Mouse (Mus musculus) neural tube, embryonic 14.5 days (tissue): ENCODE data around the gene Tcf3. TPM values are rescaled to one million over a fixed set of nuclear protein-coding genes. Genes with fewer than 3 reads are reported as not detected.

Experiments used
- ATAC-seq: fragments of 200-750 bp; cut with Nextera tagmentation; 2 replicates; pipeline ENCODE4 v1.8.0; 2017; ENCODE audit warnings: low read depth, mild to moderate bottlenecking, moderate TSS enrichment, moderate library complexity
- H3K27ac ChIP-seq: fragments of 300-500 bp; sonication (generic); 2 replicates; pipeline ENCODE4 v1.5.1; 2014; ENCODE audit warnings: low read depth, mild to moderate bottlenecking, control low read depth, low read length, moderate library complexity, mixed read lengths
- H3K27me3 ChIP-seq: fragments of 300-500 bp; sonication (generic); 2 replicates; pipeline ENCODE4 v1.6.1; 2014; ENCODE audit warnings: low read length; ENCODE audit not compliant: control insufficient read depth, insufficient read depth
- H3K36me3 ChIP-seq: fragments of 300-500 bp; sonication (generic); 2 replicates; pipeline ENCODE4 v1.6.1; 2014; ENCODE audit warnings: low read length, mixed read lengths; ENCODE audit not compliant: control insufficient read depth, insufficient read depth
- H3K4me1 ChIP-seq: fragments of 300-500 bp; sonication (generic); 2 replicates; pipeline ENCODE4 v1.6.1; 2014; ENCODE audit warnings: low read length; ENCODE audit not compliant: control insufficient read depth, insufficient read depth
- H3K4me2 ChIP-seq: fragments of 300-500 bp; sonication (generic); 2 replicates; pipeline ENCODE4 v1.6.1; 2014; ENCODE audit warnings: mild to moderate bottlenecking, low read depth, low read length, control low read depth
- H3K4me3 ChIP-seq: fragments of 300-500 bp; sonication (generic); 2 replicates; pipeline ENCODE4 v1.5.1; 2014; ENCODE audit warnings: low read depth, low read length, control low read depth, mixed read lengths
- H3K9ac ChIP-seq: fragments of 300-500 bp; sonication (generic); replicated peaks from 2 replicates; pipeline ENCODE4 v1.6.1; 2014; ENCODE audit warnings: low read depth, mild to moderate bottlenecking, control low read depth, low read length, mixed read lengths
- H3K9me3 ChIP-seq: fragments of 300-500 bp; sonication (generic); 2 replicates; pipeline ENCODE4 v1.6.1; 2016; ENCODE audit warnings: low read length; ENCODE audit not compliant: control insufficient read depth
- WGBS: fragments of 180-500 bp; shearing (Covaris S2); extraction: QIAGEN DNeasy Blood & Tissue Kit; methylation state at CpG from one replicate; pipeline ENCODE4 v1.1.7; 2014; 5-methylcytosine and 5-hydroxymethylcytosine counted together
- polyA plus RNA-seq: library from polyadenylated mRNA; unstranded; fragments of >200 nt; fragmentation: Nextera tagmentation; extraction: Ambion mirVana; gene quantifications from 2 replicates; pipeline ENCODE4 v1.2.1, GENCODE M21; 2014

Tcf3 gene
- polyA plus RNA-seq, 1 experiment from 2014 or later, result 30.4 TPM

DNA sequence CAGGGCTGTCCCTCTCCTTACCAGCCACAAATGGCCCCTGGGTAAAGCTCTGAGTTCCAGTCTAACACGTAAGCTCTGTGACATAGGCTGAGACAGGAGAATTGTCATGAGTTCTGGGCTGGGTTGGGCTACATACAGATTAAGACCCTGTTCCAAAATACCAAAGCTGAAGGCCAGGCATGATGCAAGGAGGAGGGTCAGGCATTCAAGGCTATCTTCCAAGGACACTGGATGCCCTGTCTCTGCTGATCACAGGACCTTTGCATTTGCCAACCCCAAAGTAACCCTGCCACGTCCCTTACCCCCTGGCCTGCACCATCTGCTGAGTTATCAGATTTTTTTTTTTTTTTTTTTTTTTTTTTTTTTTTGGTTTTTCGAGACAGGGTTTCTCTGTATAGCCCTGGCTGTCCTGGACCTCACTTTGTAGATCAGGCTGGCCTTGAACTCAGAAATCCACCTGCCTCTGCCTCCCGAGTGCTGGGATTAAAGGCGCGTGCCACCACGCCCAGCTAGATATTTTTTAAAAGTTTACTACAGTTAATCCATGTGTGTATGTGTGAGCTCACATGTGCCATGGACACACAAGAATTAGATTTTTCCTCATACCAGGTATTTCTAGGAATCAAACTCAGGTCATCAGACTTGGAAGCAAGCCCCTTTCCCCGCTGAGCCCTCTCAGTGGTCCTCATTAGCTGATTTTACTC, 10.3 kb upstream of the Tcf3 start:
- 78% methylated on average over 8 of the region's 8 CpGs for WGBS
- Histone ChIP-seq H3K9ac (no peak overlapping the region), H3K27ac (no peak overlapping the region)

DNA sequence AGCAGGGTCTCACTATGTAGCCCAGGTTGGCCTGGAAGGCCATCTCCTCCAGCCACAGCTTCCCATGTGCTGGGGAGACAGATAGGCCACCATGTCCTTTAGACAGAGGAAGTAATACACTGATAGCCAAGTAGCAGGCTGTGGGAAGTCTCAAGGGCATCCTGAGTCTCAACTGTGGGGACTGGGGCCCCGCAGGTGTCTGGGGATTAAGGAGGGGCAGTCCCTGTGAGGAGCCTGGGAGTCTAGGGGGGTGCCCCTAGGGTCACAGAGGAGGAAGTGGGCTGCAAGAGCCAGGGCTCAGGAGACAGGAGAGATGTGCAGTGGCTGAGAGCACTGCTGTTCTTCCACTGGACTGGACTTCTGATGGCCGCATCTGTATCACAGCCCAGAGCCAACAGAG, 9.5 kb upstream of the Tcf3 start:
- Histone ChIP-seq H3K27ac (no peak overlapping the region), H3K4me1 (no peaks in the 10 kb centered on the region), H3K9ac (no peak overlapping the region), H3K36me3 (no peaks in the 10 kb centered on the region), H3K4me2 (no peak overlapping the region), H3K27me3 (no peaks in the 10 kb centered on the region), H3K9me3 (no peaks in the 10 kb centered on the region), H3K4me3 (no peak overlapping the region)
- ATAC-seq, result no peak
- 61% methylated on average over 2 of the region's 2 CpGs for WGBS

More for the DNA sequence above, 10.3 kb upstream of the Tcf3 start:
- Histone ChIP-seq H3K4me1 (no peaks in the 10 kb centered on the region), H3K4me2 (no peak overlapping the region), H3K36me3 (no peaks in the 10 kb centered on the region), H3K9me3 (no peaks in the 10 kb centered on the region), H3K27me3 (no peaks in the 10 kb centered on the region), H3K4me3 (no peak overlapping the region)
- no peak for ATAC-seq

DNA sequence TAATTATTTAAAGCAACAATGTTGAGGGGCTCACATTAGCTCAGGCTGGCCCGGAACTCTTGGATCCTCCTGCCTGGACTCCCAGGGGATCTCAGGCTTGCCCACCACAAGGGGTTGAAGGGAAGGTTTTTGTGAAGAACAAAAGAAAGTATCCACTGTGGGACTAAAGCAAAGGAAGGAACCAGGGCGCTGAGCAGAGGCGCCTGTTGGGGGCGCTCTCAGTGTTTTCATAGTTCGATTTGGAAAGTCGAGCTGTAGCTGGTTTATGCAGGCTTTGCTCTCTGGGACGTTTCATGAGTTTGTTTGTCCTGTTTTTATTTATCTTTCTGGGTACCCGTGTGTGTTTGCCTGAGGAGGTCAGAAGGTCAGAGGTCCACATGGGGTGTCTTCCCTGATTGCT, 8.2 kb upstream of the Tcf3 start:
- no peaks in the 10 kb centered on the region for H3K27me3 ChIP-seq
- WGBS, result 56% methylated on average over 8 of the region's 8 CpGs
- ATAC-seq, result no peak

DNA sequence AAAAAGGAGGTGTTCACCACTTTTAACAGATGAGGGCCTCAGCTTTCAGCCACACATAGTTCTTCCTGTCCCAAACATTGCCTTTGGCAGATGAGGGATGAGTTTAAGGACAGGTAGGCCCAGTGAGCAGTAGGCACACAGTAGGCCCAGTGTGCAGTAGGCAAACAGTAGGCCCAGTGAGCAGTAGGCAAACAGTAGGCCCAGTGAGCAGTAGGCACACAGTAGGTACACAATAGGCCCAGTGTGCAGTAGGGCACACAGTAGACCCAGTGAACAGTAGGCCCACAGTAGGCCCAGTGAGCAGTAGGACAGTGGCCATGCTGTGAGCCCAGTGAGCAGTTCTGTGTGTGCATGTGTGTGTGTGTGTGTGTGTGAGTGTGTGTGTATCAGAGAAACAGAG, 6.6 kb upstream of the Tcf3 start:
- H3K4me3 ChIP-seq, result no peak overlapping the region
- no peaks in the 10 kb centered on the region for H3K36me3 ChIP-seq
- H3K27me3 ChIP-seq, result no peaks in the 10 kb centered on the region
- no peak overlapping the region for H3K4me2 ChIP-seq
- H3K4me1 ChIP-seq, result no peaks in the 10 kb centered on the region
- H3K9ac ChIP-seq, result no peak overlapping the region
- H3K9me3 ChIP-seq, result no peaks in the 10 kb centered on the region
- no peak for ATAC-seq
- H3K27ac ChIP-seq, result no peak overlapping the region

More for the DNA sequence above, 8.2 kb upstream of the Tcf3 start:
- H3K9ac ChIP-seq, result no peak overlapping the region
- H3K4me2 ChIP-seq, result no peak overlapping the region
- no peak overlapping the region for H3K4me3 ChIP-seq
- no peaks in the 10 kb centered on the region for H3K36me3 ChIP-seq
- H3K27ac ChIP-seq, result no peak overlapping the region
- H3K4me1 ChIP-seq, result no peaks in the 10 kb centered on the region
- H3K9me3 ChIP-seq, result no peaks in the 10 kb centered on the region

DNA sequence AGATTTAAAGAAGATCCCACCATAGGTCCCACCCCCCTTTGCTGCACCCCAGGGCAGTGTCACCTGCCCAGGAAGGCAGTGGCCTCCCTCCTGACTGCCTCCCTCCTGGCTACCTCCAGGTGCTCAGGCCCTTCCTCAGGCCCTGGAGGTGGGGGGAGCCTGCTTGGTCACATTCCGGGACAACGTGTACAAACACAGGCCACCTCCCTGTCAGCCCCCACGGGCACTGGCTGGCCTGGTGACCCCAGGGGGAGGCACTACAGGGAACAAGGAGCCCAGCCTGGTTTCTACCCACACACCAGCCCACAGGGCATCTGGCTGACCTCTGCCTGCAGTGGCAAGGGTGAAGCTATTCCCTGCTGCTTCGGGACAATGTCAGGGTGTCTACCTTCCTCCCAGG, 4.5 kb upstream of the Tcf3 start:
- ATAC-seq, result no peak
- no peak overlapping the region for H3K9ac ChIP-seq
- no peaks in the 10 kb centered on the region for H3K36me3 ChIP-seq
- 80% methylated on average over 4 of the region's 4 CpGs for WGBS
- H3K9me3 ChIP-seq, result no peaks in the 10 kb centered on the region
- no peak overlapping the region for H3K27ac ChIP-seq
- H3K4me2 ChIP-seq, result no peak overlapping the region
- H3K4me3 ChIP-seq, result no peak overlapping the region
- no peaks in the 10 kb centered on the region for H3K27me3 ChIP-seq
- H3K4me1 ChIP-seq, result no peaks in the 10 kb centered on the region

DNA sequence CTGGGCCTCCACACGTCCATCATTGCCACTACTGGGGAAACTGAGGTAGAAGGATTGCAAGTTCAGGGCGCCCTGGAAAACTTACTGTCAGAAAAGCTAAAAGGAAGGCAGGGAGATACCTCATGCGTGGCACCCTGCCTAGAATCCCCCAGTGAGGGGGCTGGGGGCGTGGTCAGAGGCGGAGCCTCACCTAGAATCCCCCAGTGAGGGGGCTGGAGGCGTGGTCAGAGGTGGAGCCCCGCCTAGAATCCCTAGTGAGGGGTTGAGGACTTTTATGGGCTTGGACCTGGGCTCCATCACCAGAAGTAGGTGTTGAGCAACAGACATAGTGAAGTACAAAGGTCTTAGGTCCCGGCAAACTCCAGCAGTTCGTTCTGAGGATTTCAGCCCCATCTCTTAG, 2.8 kb upstream of the Tcf3 start:
- WGBS, result 14% methylated on average over 9 of the region's 9 CpGs
- Histone ChIP-seq H3K4me1 (peaks cover 13% of the 10 kb centered on the region), H3K4me2 (no peak overlapping the region), H3K4me3 (no peak overlapping the region), H3K9ac (no peak overlapping the region), H3K27me3 (no peaks in the 10 kb centered on the region), H3K36me3 (no peaks in the 10 kb centered on the region), H3K9me3 (no peaks in the 10 kb centered on the region), H3K27ac (no peak overlapping the region)
- no peak for ATAC-seq

DNA sequence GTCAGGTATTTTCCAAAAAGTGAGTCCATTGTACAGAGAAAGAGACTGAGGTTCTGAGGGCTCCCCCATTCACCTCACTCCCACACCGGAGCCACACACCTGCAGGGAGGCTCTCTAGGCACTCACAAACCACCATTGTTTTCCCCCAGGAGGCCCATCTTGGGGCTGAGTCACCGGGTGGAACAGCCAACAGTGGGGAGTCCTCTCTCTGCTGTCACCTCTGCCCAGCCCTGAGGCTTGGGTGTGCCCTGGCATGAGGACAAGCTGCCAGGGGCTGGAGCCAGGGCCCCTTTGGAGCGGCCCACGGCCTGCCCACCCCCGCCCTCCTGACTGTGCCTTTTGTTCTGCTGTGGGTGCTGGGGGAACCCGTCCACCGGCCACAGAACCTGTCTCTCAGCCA, 2.3 kb upstream of the Tcf3 start:
- Histone ChIP-seq H3K9ac (no peak overlapping the region), H3K36me3 (no peaks in the 10 kb centered on the region), H3K4me2 (no peak overlapping the region), H3K4me3 (no peak overlapping the region), H3K27ac (no peak overlapping the region), H3K9me3 (no peaks in the 10 kb centered on the region), H3K4me1 (peaks cover 17% of the 10 kb centered on the region), H3K27me3 (no peaks in the 10 kb centered on the region)
- no peak for ATAC-seq
- WGBS, result 45% methylated on average over 7 of the region's 7 CpGs

DNA sequence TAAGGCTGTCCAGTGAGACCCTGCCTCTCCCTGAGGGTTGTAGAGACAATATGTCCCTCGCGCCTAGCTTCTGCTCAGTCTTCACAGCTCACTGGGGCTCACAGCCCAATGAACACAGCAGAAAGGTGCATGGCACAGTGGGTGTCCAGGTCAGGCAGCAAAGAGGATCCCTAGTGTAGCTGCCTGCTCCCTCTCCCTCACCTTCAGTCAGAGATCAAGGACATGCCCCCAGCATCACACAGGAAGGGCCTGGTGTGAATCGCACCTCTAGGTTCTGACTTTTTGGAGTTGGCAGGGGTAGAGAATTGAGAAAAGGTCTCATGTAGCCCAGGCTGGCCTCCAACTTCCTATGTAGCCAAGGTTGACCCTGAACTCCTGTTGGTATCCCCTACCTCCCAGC, 1.4 kb upstream of the Tcf3 start:
- Histone ChIP-seq H3K4me1 (peaks cover 17% of the 10 kb centered on the region), H3K4me2 (no peak overlapping the region), H3K9me3 (no peaks in the 10 kb centered on the region), H3K36me3 (0 out of 2 replicates have a peak, but pooled peaks cover 8% of the 10 kb centered on the region), H3K4me3 (no peak overlapping the region), H3K9ac (no peak overlapping the region), H3K27me3 (no peaks in the 10 kb centered on the region), H3K27ac (no peak overlapping the region)
- WGBS, result 88% methylated on average over 3 of the region's 3 CpGs
- no peak for ATAC-seq

DNA sequence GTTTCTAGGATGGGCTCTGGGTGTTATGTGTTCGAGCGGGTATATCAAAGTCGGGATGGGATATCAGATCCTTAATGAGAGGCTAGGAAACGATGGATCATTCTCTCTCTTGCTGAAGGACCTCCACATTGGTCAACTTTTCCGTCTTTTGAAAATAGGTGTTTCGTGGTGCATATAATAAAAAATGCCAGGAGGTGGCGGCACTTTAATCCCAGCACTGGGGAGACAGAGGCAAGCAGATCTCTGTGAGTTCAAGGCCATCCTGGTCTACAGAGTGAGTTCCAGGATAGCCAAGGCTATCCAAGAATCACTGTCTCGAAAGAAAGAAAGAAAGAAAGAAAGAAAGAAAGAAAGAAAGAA, 766 bp upstream of the Tcf3 start:
- H3K4me2 ChIP-seq, result 0 out of 2 replicates have a peak overlapping the region, but pooled peaks have one; percentile 3

More for the DNA sequence above, 766 bp upstream of the Tcf3 start:
- peak overlapping the region; percentile 90; the same call in 1 of the 2 replicates for H3K4me3 ChIP-seq
- H3K27me3 ChIP-seq, result no peaks in the 10 kb centered on the region
- peaks cover 13% of the 10 kb centered on the region; the same call in 1 of the 2 replicates for H3K36me3 ChIP-seq
- no peak overlapping the region for H3K9ac ChIP-seq
- H3K9me3 ChIP-seq, result no peaks in the 10 kb centered on the region
- peaks cover 17% of the 10 kb centered on the region for H3K4me1 ChIP-seq
- 13% methylated on average over 8 of the region's 8 CpGs for WGBS
- no peak overlapping the region for H3K27ac ChIP-seq
- ATAC-seq, result 0 out of 2 replicates have a peak, but pooled peaks have one; percentile 3
